ENCODE assay signal across 24 mouse cellular contexts in genomic region chr5:77285685-77286084, GRCm38 (mm10).
"Had no signal": no experiment of that assay in that cellular context is flagged by ENCODE, and none has a peak within 500 bp of the region (broad histone marks: within the 10 kb centered on the region; RNA-seq: fewer than 3 reads in every experiment).

No protein-coding gene starts in this region.

- H3K4me3 ChIP-seq: gastrocnemius, adult 2 months; heart, embryonic 10.5 days; heart, embryonic 12.5 days; hindbrain, embryonic 13.5 days; hindbrain, embryonic 15.5 days; intestine, embryonic 15.5 days; layer of hippocampus, adult 2 months; left cerebral cortex, adult 2 months; limb, embryonic 13.5 days; limb, embryonic 15.5 days; liver, embryonic 12.5 days had no signal

- DNase-seq: gastrocnemius, adult 2 months; gastrocnemius, postnatal 10 days; gastrocnemius, postnatal 25 days; heart, adult 18-20 months; heart, postnatal 10 days; heart, postnatal 4 days; kidney, adult 18-20 months; kidney, adult 8-10 months; kidney, postnatal 10 days; kidney, postnatal 25 days; kidney, postnatal 4 days; left cerebral cortex, postnatal 4 days had no signal

- H3K27ac ChIP-seq: gastrocnemius, adult 2 months; heart, embryonic 10.5 days; hindbrain, embryonic 13.5 days; hindbrain, embryonic 15.5 days; intestine, embryonic 15.5 days; layer of hippocampus, adult 2 months; left cerebral cortex, adult 2 months; limb, embryonic 13.5 days; limb, embryonic 15.5 days; liver, embryonic 12.5 days; liver, embryonic 14.5 days had no signal

- H3K9ac ChIP-seq: heart, embryonic 12.5 days; hindbrain, embryonic 13.5 days; hindbrain, embryonic 15.5 days; intestine, embryonic 15.5 days; limb, embryonic 13.5 days; limb, embryonic 15.5 days; liver, embryonic 12.5 days; liver, embryonic 14.5 days had no signal

- H3K4me1 ChIP-seq: hindbrain, embryonic 13.5 days; hindbrain, embryonic 15.5 days; intestine, embryonic 15.5 days; limb, embryonic 13.5 days; limb, embryonic 15.5 days; liver, embryonic 12.5 days had no signal

- H3K27me3 ChIP-seq: heart, embryonic 12.5 days; hindbrain, embryonic 13.5 days; hindbrain, embryonic 15.5 days; intestine, embryonic 15.5 days; limb, embryonic 13.5 days; limb, embryonic 15.5 days; liver, embryonic 12.5 days had no signal

- H3K4me2 ChIP-seq: heart, embryonic 12.5 days; hindbrain, embryonic 13.5 days; hindbrain, embryonic 15.5 days; intestine, embryonic 15.5 days; limb, embryonic 13.5 days; limb, embryonic 15.5 days; liver, embryonic 12.5 days had no signal

- H3K9me3 ChIP-seq: heart, embryonic 10.5 days; heart, embryonic 12.5 days; hindbrain, embryonic 13.5 days; hindbrain, embryonic 15.5 days; intestine, embryonic 15.5 days; limb, embryonic 13.5 days; limb, embryonic 15.5 days; liver, embryonic 12.5 days had no signal

- ATAC-seq: intestine, embryonic 15.5 days; intestine, postnatal 0 days; liver, embryonic 12.5 days had no signal
